Mouse (Mus musculus) brain, embryonic 14.5 days (tissue): ENCODE results near the gene Serpinb1a.

Source experiments
- CTCF ChIP-seq: fragments of 200-500 bp; IDR thresholded peaks from 2 replicates; pipeline ENCODE4 v1.5.1; 2012; ENCODE audit warnings: inconsistent platforms, mild to moderate bottlenecking, moderate library complexity, borderline replicate concordance; ENCODE audit not compliant: insufficient read depth, insufficient read length; ENCODE audit errors: extremely low read depth
- POLR2A ChIP-seq: fragments of 200-500 bp; IDR thresholded peaks from 2 replicates; pipeline ENCODE4 v1.6.1; 2012; ENCODE audit warnings: mild to moderate bottlenecking, inconsistent platforms, borderline replicate concordance; ENCODE audit not compliant: poor library complexity, insufficient read depth, insufficient read length, severe bottlenecking; ENCODE audit errors: extremely low read depth

DNA sequence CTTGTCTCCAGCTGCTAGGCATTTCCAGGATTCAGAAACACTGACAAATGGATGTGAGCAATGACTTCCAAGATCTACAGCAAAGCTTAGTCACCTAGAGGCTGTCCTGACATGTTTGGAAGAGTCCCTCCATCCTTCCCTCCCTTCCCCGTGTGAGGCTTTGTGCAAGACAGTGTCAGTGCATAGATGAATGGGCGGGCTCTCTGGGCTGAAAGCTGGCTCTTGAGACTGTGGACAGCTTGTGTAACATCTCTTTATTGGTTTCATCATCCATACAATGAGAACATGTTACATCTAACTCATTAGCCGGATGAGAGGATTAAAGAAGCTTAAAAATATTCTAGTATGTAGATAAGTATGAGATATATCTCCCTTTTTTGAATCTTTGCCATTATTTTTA is 18.2 kb downstream of the Serpinb1a start:
- TF ChIP-seq POLR2A = no peak
- TF ChIP-seq CTCF = no peak
